Mouse (Mus musculus) NIH3T3 (cell line): ENCODE data around the gene Serpinb8.

Experiments used
- DNase-seq: peaks from one replicate; pipeline ENCODE4 v3.0.0-alpha.2; 2012; ENCODE audit warnings: low read depth

Gene Serpinb8

GRCm38 (mm10) chr1:107589691-107590470 lies at the start of gene Serpinb8:
TSS of gene Serpinb8 (plus strand) at chr1:107590006.
- DNase-seq = peak; percentile 95

- peak; percentile 20 for DNase-seq
These were observed 30.3 kb upstream of the Serpinb8 start for GRCm38 (mm10) chr1:107559494-107559893.

GRCm38 (mm10) chr1:107562110-107562509 lies 27.7 kb upstream of the Serpinb8 start:
- DNase-seq = peak; percentile 69

DNA sequence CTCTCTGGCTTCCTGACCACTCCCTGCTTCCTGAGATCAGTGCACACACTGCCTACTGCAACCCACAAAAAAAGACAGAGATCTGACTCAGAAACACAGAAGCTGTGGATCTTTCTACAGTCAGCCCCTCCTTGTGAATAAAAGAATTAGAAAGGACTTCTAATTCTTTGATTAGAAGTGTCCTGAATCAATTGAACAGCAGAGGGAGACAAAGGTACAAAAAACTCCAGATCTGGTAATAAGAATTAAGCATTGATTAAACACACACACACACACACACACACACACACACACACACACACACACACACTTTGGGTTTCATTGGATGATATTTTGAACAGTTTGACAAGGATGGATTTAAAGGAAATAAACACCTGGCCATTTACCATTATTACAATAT lies 24.2 kb upstream of the Serpinb8 start:
- peak; percentile 71 for DNase-seq

DNA sequence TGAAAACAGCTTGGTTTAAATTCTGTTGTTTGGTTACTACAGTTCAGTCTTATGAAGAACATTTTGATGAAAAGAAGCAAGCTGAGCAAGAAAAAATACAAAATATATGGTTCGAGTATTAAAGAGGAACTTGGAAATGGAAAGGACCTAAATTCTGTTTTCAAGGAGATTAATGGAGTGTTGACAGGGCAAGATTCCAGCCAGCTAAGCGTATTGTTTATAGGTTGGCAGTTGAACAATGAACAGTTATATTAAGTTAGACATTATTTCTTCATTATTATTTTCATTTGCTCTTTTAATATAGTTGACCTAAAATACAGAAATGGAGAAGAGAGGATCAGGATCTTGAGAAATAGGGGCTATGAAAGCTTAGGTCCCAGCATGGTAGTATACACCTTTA lies 13.7 kb upstream of the Serpinb8 start:
- peak; percentile 67 for DNase-seq

- DNase-seq = no peak
These were observed 12.3 kb upstream of the Serpinb8 start for GRCm38 (mm10) chr1:107577514-107577913.

GRCm38 (mm10) chr1:107581220-107581619 lies 8.6 kb upstream of the Serpinb8 start:
- DNase-seq = no peak

- DNase-seq = no peak
These were observed 6.9 kb upstream of the Serpinb8 start for GRCm38 (mm10) chr1:107582900-107583299.

DNA sequence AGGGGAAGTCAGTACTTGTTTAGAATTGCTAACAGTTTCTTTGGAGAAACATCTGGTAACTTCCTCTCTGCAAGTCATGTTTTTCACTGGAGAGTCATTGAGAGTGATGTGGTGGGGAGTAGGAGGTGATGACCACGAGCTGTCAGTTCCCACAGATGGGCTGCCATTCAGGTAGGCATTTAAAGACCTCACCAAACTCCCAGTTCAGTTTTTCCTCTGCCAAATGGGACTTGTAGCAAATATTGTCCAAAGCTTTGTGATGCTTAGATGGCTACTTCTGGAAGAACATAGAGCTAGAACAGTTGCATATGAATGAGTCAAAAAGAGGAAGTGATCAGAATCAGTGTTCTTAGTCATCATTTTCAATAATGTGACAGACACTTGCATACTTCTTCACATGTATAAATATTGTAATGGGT lies 5.8 kb upstream of the Serpinb8 start:
- DNase-seq = no peak

GRCm38 (mm10) chr1:107584932-107585331 lies 4.9 kb upstream of the Serpinb8 start:
- no peak for DNase-seq

DNA sequence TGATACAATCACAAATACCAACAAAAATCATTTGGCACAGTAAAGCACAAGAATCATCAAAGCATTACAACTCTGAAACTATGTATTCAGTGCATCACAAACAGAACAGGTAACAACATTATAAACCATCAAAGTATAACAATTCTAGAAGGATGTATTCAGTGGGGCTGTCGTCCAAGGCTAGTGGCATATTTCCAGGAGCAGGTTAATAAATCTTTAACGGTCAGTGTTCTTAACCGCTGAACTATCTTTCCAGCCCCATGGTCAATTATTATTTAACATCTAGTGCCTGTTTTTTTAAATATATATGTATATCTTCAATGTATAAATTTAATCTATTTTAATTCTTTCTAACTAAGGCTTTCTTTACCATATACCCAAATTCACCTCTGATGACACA lies 3.6 kb upstream of the Serpinb8 start:
- DNase-seq = no peak

DNA sequence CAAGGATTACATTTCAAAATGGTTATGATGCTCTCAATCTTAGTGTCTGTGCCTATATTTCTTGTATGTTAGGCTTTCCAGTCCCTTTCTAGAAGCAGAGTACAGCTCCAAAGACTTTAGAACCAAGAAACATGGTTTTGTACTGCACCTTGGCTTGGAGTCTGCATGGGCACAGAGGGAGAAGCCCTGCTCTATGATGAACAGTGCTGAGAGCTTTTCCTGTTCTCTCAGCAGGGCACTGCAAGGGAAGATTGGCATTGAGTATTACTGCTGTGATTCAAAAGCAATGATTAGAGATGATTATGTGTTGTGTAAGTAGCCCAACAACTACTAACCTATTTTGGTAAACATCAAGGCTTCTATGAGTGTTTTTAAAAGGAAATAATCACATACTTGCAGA lies 1.6 kb upstream of the Serpinb8 start:
- DNase-seq = no peak

DNA sequence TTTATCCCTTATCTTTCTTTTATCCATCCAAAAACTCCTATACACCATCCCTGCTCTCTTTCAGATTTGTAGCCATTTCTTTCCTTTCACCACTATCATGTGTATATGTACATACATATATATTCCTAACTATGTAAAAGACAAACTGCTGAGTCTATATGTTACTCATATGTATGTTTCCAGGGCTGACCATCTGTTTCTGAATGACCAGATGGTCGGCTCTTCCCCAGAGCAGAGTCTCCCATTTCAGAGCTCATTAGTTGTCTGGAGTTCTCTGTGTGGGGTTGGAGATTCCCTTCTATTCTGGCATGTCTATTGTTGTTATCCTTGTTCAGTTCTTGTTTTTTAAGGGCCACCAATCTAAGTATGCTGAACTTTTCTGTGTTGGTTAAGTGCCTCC lies 1.2 kb upstream of the Serpinb8 start:
- no peak for DNase-seq

DNA sequence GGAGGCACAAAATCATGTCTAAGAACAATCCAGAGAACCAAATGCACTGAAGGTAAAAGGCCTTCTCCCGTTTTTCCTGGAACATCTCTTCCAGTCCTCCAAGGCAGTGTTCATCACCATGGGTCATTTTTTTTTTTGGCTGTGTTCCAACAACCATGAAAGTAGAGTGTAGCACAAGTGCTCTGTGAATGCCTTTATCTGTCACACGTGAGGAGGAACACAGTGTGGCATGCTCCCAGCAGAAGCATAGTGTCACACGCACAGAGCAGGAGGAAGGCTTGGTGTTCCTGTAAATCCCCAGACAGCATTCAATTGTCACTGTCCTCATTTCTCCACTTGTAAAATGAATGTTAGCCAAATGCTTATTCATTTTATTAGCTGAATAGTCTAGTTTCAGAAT lies 2.8 kb downstream of the Serpinb8 start:
- no peak for DNase-seq

DNA sequence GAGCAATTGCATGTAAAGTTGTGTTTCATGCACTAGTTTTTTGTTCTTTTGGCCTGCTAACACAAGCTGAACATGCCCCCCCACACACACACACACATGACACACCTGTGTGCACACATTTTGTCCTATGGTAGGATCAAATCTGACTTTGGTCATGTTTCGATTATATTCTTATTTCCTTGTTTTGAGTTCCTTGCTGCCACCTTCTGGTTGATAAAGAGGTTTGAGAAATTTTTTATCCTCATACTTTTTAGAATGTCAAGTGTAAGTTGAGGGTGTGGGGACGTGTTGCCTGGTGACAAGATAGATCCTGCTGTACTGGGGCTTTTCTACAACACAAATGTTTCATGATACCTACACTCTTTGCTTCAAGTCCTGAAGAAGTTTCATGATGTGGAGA lies 3.7 kb downstream of the Serpinb8 start:
- DNase-seq = peak; percentile 49

GRCm38 (mm10) chr1:107596874-107597273 lies 7.1 kb downstream of the Serpinb8 start:
- no peak for DNase-seq

GRCm38 (mm10) chr1:107598476-107598875 lies 8.7 kb downstream of the Serpinb8 start:
- peak; percentile 63 for DNase-seq

GRCm38 (mm10) chr1:107608942-107609341 lies 19.1 kb downstream of the Serpinb8 start:
- DNase-seq = no peak

DNA sequence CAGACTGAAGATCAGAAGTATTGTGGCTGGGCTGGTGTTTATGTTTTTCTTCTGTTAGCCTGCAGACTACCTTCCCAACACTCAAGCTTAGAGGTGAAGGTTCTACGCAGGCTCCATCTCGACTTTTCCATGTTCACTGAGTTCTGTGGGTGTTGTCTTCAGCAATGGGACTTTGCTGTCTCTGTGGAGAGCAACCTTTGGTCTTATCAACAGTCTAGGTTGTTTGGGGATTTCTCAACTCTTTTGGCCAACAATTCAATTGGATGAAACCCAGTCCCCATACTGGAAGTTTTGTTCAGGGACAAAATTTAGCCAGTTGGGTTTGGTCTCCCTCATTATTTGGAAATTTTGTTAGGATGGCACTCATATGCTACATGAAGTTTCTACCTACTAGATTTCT lies 24.3 kb downstream of the Serpinb8 start:
- DNase-seq = no peak

- no peak for DNase-seq
These were observed 32.2 kb downstream of the Serpinb8 start for GRCm38 (mm10) chr1:107622017-107622416.

DNA sequence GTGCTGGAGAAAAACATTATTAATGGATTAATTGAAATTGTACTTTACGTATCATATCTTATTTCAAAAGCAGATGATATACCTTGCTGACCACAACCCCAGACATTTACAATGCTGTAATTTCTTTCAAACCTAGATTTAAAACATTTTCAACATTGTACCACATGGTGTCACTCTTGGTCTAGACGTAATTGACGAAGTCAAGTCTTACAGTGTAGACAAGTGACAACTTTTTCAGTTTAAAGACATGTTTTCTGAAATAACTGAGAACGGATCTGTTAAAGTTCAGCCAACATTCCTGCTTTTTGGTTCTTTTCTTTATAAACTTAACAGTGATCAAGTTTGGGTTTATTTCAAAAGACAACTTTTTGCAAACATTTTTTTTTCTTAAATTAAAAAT lies 46.1 kb downstream of the Serpinb8 start:
- peak; percentile 62 for DNase-seq

DNA sequence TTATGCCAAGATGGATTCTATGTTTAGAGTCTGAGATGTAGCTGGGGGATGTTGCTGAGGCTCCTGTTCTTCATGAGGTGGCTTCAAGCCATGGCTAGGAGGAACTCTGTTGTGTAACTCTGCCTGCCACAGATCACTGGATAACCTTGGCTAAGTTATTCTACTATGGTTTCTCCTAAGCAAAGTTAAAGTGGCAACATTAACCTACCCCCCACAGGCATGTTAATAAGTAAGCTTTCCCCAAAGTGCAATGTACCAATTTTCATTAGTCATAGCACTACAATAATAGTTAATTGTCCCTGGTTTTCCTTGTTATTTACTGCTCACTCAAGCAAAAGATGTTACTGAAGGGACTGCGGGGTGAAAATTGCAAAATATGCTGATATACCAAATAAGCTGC lies 48.2 kb downstream of the Serpinb8 start:
- no peak for DNase-seq

- no peak for DNase-seq
These were observed 48.7 kb downstream of the Serpinb8 start for GRCm38 (mm10) chr1:107638459-107638858.

DNA sequence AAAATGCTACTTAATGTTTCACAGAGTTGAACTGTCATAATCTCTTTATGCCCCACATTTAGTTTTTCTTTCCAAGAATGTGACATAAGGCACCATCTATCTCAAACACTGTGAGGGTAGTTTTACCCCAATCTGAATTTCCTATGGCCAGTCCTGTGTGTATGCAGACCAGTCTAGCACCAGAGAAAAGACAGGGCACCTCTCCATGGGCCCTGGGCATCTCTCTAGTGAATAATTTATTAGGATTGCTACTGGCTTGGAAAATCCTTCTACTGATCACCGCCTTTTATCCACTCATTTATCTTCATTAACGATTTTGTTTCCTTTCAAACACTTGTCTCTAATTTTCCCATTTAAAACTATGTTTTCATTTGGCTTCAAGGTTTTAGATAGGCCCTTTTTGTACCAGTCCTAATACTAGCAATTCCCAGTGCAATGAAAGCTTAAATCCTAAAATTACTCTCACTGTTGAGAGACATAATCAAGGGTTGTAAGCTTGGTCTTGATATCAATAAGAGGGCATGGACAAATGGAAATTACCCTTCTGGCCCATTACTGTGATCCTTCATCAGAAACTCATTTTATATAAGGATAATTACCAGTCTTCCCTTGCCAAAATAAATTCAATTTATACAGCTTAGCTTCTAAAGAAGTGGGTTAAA lies 52.8 kb downstream of the Serpinb8 start:
- DNase-seq = no peak
